Mouse (Mus musculus): ENCODE measurements around the gene 6030452D12Rik. TPM values are rescaled to one million over a fixed set of nuclear protein-coding genes. Genes with fewer than 3 reads are reported as not detected.

The 6030452D12Rik gene
- total RNA-seq, 2 experiments from 2014 or later, result not detected

- no peak for DNase-seq
- intact Hi-C loops (cut with DNase I), result no loop called here
These were observed 15.7 kb downstream of the 6030452D12Rik start for GRCm38 (mm10) chr8:106515946-106516479.

DNA sequence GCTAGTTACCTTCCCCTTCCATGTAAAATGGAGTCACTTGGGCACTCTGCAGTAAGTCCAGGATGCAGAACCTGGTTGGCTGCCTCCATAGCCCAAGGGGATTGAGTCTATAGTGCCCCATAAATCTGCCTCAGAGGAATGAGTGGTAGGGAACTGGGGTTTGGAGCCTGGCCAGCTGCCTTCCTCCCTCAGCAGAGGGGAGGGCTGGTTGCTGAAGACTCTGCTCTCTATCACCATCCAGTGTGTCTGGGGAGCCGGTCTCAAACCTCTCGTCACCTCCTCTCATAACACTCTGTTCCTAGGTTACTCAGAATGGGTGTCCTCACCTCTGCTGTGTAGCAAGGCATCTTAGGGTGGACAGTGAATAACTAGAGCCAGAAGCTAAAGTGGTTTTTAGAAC, 16.3 kb downstream of the 6030452D12Rik start:
- intact Hi-C loops (cut with DNase I), result no loop called here
- DNase-seq, result no peak

DNA sequence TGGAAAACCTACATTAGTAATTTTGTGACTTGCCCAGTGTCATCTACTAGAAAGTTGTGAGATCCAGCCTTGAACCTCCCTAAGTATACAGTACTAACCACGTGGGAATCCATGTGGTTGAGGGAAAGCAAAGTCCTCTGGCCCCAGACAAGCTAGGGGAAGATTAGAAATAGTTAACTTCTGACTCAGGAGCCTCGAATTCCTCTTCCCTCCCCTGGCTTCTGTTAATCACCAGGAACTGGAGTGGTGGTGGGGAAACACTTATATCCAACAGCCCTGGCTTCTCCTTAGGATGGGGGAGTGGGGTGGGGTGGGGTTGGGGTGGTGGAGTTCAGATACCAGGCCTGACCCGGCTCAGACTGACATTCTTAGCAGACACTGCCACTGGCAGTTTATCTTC, 18.4 kb downstream of the 6030452D12Rik start:
- DNase-seq, result no peak
- intact Hi-C loops (cut with DNase I), result no loop called here

GRCm38 (mm10) chr8:106520578-106520977, 20.3 kb downstream of the 6030452D12Rik start:
- DNase-seq, result no peak
- intact Hi-C loops (cut with DNase I), result no loop called here

DNA sequence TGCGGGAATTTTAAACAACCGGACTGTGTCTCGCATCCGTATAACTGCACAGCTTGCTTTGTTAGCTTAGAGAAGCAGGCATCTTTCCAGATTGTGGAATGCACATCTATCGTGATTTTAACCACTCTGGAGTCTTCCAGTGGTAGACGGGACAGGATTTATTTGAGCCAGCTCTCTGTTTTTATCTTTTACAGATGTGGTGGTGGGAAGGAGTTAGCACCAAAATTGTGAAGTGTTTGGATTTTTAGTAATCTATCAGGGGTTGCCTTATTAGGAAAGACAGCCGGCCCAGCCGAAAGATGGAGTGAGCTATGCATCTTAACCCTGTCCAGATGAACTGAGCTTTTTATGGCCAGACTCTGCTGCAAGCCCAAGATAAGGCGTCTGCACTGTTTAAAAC, 21.5 kb downstream of the 6030452D12Rik start:
- DNase-seq, result no peak
- intact Hi-C loops (cut with DNase I), result no loop called here

- intact Hi-C loops (cut with DNase I), result no loop called here
- no peak for DNase-seq
These were observed 26.4 kb downstream of the 6030452D12Rik start for GRCm38 (mm10) chr8:106526725-106527124.

DNA sequence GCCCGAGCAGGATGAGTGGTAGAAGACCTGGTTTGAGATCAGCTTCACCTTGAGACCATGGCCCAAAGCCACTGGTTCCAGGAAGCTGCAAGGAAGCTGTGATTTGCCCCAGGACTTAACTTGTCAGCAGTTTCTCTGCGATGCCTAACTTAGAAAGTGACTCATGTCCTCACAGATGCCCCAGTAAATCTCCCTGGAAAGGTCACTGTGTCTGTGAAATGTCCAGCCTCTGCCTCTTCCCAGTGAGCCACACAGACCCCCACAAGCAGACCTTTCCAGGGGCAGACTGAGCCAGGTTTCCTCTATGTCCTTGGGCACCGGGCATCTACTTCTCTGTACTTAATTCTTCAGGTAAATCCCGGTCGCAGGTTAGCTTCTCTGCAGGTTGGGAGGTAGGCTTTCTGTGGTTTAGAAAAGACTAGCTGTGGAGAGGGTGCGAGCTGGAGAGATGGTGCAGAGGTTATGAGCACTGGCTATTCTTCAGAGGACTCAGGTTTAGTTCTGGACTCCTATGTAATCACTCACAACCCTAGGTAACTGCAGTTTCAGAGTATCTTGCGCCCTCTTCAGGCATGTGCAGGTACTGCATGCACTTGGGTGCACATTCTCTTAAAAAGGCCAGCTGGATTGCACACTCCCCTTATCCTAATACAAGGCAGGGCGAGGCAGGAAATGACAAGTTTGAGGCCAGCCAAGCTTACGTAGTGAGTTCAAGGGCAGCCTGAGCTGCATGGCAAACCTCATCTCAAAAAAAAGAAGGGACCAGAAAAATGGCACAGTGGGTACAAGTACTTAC, 27.1 kb downstream of the 6030452D12Rik start:
- DNase-seq, result peak; percentile 41 to 47
- intact Hi-C loops (cut with DNase I), result no loop called here

DNA sequence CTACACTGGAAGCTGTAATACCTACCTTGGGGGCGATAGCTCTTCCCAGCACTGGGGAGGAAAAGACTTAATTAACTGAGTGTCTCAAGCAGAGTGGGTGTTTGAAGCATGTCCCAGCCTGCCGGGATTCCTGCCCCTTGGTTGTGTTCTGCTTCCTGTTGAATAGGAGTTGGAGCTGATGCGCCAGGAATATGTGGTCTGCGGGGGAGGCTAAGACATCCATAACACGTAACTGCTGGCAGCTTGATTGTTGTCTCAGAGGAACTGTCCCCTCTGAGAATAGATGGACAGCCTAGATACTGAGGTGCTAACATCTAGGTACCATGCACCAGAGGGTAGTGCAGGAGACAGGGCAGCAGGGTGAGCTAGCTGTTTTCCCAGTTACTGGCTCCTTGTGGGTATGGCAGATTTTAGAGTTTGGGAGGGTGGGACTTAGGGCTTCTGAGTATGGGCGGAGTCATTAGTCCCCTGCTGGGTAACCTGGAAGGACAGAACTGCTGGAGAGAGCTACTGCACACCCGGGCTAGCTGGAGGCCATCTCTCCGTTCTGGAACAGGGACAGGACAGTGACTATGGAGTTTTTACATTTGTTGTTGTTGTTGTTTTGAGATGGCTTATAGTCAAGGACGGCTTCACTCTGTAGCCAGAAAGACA, 28.4 kb downstream of the 6030452D12Rik start:
- no peak for DNase-seq
- intact Hi-C loops (cut with DNase I), result no loop called here

DNA sequence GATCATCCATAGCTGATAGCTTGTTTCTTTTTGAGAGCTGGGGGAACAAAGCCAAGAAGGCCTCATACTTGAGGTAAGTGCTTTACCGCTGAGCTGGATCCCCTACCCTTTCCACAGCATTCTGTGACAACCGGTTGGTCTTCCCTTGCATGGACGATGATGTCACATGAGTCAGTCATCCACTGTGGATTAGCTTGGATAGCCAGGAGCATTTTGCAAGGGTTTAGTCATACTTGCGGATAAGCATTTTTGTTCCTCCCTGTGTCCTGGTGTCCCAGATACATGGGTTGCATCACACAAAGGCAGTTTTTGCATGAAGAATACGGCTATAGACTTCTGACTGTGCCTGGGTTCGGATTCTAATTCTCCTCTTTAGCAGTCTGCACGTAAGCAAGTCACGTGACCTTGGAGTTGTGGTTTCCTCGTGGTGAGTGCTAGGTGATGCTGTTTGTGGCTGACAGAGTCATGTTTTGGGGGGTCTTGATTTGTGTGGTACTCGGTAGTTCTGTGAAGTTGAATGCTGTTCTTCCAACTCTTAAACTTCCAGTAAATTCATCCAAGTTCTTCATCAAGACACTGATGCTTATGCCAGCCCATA, 29.7 kb downstream of the 6030452D12Rik start:
- intact Hi-C loops (cut with DNase I), result no loop called here
- no peak for DNase-seq

DNA sequence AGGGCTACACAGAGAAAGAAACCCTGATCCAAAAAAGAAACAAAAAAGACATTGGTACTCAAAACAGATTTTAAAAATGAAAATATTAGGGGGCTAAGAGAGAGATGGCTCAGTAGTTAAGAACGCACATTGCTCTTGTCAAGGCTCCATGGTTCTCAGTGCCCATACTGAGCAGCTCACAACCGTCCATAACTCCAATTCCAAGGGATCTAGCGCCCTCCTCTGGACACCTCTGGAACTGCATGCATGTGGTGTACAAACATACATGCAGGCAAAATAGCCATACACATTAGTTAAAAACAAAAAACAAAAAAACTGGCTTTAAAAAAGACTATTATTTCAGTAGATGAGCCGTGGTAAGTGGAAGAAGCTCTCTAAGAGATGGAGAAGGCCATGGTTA, 30.2 kb downstream of the 6030452D12Rik start:
- intact Hi-C loops (cut with DNase I), result no loop called here
- DNase-seq, result no peak

DNA sequence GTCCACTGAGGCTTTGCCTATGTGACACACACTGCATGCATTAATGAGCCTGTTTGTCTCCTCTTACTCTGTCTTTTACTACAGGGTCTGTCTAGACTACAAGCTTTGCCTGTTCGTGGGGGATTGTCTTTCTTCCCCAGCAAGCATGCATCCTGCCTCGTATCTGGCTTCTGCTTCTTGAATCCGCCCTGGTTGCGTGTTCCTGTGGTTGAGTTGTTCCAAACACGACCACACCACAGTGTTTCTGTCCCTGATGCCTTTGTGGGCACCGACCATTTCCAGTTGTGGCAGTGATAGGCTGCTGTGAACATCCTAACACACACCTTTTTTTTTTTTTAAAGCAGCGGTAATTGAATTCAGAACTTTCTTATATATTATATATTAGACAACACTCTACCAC, 33.4 kb downstream of the 6030452D12Rik start:
- no peak for DNase-seq
- intact Hi-C loops (cut with DNase I), result loop anchor here (1.0 kb wide), 1 partner anchor 100 kb away; no protein-coding TSS in a partner anchor

DNA sequence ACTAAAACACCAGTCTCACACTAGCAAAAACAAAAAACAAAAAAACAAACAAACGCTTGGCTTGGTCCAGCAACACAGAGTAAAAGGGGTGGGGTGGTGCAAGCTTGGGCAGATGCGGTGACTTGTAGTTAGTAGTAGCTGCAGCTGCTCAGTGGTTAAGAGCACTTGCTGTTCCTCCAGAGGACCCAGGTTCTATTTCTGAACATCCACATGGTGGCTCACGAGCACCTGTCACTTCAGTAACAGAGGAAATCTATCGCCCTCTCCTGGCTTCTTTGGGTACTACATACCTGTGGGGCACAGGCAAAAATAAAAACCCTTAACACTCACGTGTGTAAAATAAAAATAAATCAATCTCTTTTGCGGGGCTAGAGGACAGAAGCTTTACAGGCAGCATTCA, 34.1 kb downstream of the 6030452D12Rik start:
- DNase-seq, result peak; percentile 68 to 83
- intact Hi-C loops (cut with DNase I), result loop anchor here (1.0 kb wide), 1 partner anchor 101 kb away; no protein-coding TSS in a partner anchor

- intact Hi-C loops (cut with DNase I), result no loop called here
These were observed 35.1 kb downstream of the 6030452D12Rik start for GRCm38 (mm10) chr8:106535448-106535847.

GRCm38 (mm10) chr8:106539193-106539592, 38.9 kb downstream of the 6030452D12Rik start:
- DNase-seq, result no peak
- intact Hi-C loops (cut with DNase I), result no loop called here

More at GRCm38 (mm10) chr8:106535448-106535847, 35.1 kb downstream of the 6030452D12Rik start:
- DNase-seq, result no peak

GRCm38 (mm10) chr8:106541002-106541401, 40.7 kb downstream of the 6030452D12Rik start:
- intact Hi-C loops (cut with DNase I), result no loop called here
- no peak for DNase-seq

- DNase-seq, result no peak
- intact Hi-C loops (cut with DNase I), result no loop called here
These were observed 42.7 kb downstream of the 6030452D12Rik start for GRCm38 (mm10) chr8:106543043-106543442.

GRCm38 (mm10) chr8:106545149-106545548, 44.8 kb downstream of the 6030452D12Rik start:
- DNase-seq, result no peak
- intact Hi-C loops (cut with DNase I), result no loop called here

GRCm38 (mm10) chr8:106546746-106547145, 46.4 kb downstream of the 6030452D12Rik start:
- no peak for DNase-seq
- intact Hi-C loops (cut with DNase I), result no loop called here

DNA sequence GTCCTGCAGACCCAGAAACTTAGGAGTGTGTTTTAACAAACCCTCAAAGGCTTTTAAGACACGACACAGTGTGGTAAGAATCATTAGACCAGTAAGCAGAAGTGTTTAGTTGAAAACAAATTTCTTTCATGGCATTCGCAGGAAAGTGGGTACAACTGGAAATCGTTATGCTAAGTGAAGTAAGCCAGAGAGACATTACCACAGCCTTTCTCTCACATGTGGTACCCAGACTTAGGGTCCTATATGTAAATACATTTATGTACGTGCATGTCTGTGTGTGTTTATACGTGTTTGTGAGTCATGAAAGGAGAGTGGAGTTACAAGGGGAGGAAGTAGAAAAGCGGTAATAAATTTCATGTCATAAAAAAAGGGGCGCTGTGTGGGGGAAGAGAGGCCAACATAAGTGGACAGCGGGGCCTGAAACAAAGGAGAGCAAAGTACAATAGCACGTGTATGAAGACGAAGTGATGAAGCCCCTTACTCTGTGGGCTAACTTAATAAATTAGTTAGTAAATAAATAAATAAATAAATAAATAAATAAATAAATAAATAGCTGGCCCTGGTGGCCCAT, 48.1 kb downstream of the 6030452D12Rik start:
- no peak for DNase-seq
- intact Hi-C loops (cut with DNase I), result no loop called here

GRCm38 (mm10) chr8:106550906-106551305, 50.6 kb downstream of the 6030452D12Rik start:
- no peak for DNase-seq
- intact Hi-C loops (cut with DNase I), result no loop called here

DNA sequence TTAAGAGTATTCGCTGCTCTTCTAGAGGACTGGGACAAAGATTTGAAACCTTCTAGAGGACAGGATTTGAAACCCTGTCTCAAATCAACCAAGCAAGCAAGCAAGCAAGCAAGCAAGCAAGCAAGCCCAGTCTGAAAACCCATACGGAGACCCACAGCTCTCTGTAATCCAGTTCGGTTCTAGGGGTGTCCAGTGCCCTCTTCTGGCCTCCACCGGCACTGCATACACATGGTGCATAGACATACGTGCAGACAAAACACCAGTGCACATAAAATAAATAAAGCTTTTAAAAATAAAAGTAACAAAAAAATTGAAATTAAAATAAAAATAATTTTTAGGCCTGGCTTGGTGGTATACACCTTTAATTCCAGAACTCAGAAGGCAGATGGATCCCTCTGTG, 53.7 kb downstream of the 6030452D12Rik start:
- DNase-seq, result no peak
- intact Hi-C loops (cut with DNase I), result no loop called here
